Mouse (Mus musculus): ENCODE measurements around the gene Tpo. TPM values are rescaled to one million over a fixed set of nuclear protein-coding genes. Genes with fewer than 3 reads are reported as not detected.

Tpo gene
- polyA plus RNA-seq (2015; fragmentation: Nextera tagmentation; extraction: Ambion mirVana): 0.10 and 0.18 TPM in 2 replicates

- Histone ChIP-seq H3K9ac (replicated peaks; ENCODE audit: low read depth, low read length) (no peak within 1 kb of the TSS), H3K4me2 (ENCODE audit: low read length) (no peak within 1 kb of the TSS), H3K36me3 (ENCODE audit: control insufficient read depth, insufficient read depth) (no peaks in the 10 kb centered on the region), H3K4me3 (replicated peaks; ENCODE audit: low read length) (no peak within 1 kb of the TSS), H3K4me1 (replicated peaks; ENCODE audit: control insufficient read depth, insufficient read depth, low read length) (peaks cover 11% of the 10 kb centered on the region), H3K27ac (ENCODE audit: low read length) (no peak within 1 kb of the TSS), H3K27me3 (replicated peaks; ENCODE audit: control insufficient read depth, insufficient read depth, low read length) (no peaks in the 10 kb centered on the region), H3K9me3 (ENCODE audit: control insufficient read depth, low read length) (no peaks in the 10 kb centered on the region)
- WGBS: 89% methylated on average over 4 of the region's 4 CpGs
- no peak for ATAC-seq
These were observed at the start of gene Tpo for GRCm38 (mm10) chr12:30132524-30132923. Gene Tpo, minus strand, starts transcription at chr12:30132624.

- Histone ChIP-seq H3K4me1 (replicated peaks; ENCODE audit: control insufficient read depth, insufficient read depth, low read length) (no peaks in the 10 kb centered on the region), H3K4me3 (replicated peaks; ENCODE audit: low read length) (no peak overlapping the region), H3K27me3 (replicated peaks; ENCODE audit: control insufficient read depth, insufficient read depth, low read length) (no peaks in the 10 kb centered on the region), H3K9ac (replicated peaks; ENCODE audit: low read depth, low read length) (no peak overlapping the region), H3K27ac (ENCODE audit: low read length) (no peak overlapping the region), H3K9me3 (ENCODE audit: control insufficient read depth, low read length) (no peaks in the 10 kb centered on the region), H3K4me2 (ENCODE audit: low read length) (no peak overlapping the region), H3K36me3 (ENCODE audit: control insufficient read depth, insufficient read depth) (no peaks in the 10 kb centered on the region)
- WGBS: 77% methylated on average over 3 of the region's 3 CpGs
- no peak for ATAC-seq
These were observed 49.3 kb upstream of the Tpo start for GRCm38 (mm10) chr12:30181721-30182120.

- no peak for ATAC-seq
- no peaks in the 10 kb centered on the region for H3K27me3 ChIP-seq (replicated peaks; ENCODE audit: control insufficient read depth, insufficient read depth, low read length)
- H3K9me3 ChIP-seq (ENCODE audit: control insufficient read depth, low read length): no peaks in the 10 kb centered on the region
- no peak overlapping the region for H3K4me3 ChIP-seq (replicated peaks; ENCODE audit: low read length)
- no peak overlapping the region for H3K4me2 ChIP-seq (ENCODE audit: low read length)
- H3K27ac ChIP-seq (ENCODE audit: low read length): no peak overlapping the region
- H3K9ac ChIP-seq (replicated peaks; ENCODE audit: low read depth, low read length): no peak overlapping the region
- no peaks in the 10 kb centered on the region for H3K36me3 ChIP-seq (ENCODE audit: control insufficient read depth, insufficient read depth)
- no peaks in the 10 kb centered on the region for H3K4me1 ChIP-seq (replicated peaks; ENCODE audit: control insufficient read depth, insufficient read depth, low read length)
- WGBS: 89% methylated on average over 1 of the region's 1 CpGs
These were observed 47.2 kb upstream of the Tpo start for GRCm38 (mm10) chr12:30179623-30180022.

- Histone ChIP-seq H3K9me3 (ENCODE audit: control insufficient read depth, low read length) (no peaks in the 10 kb centered on the region), H3K36me3 (ENCODE audit: control insufficient read depth, insufficient read depth) (no peaks in the 10 kb centered on the region), H3K4me2 (ENCODE audit: low read length) (no peak overlapping the region), H3K27ac (ENCODE audit: low read length) (no peak overlapping the region), H3K4me1 (replicated peaks; ENCODE audit: control insufficient read depth, insufficient read depth, low read length) (no peaks in the 10 kb centered on the region), H3K9ac (replicated peaks; ENCODE audit: low read depth, low read length) (no peak overlapping the region), H3K27me3 (replicated peaks; ENCODE audit: control insufficient read depth, insufficient read depth, low read length) (no peaks in the 10 kb centered on the region), H3K4me3 (replicated peaks; ENCODE audit: low read length) (no peak overlapping the region)
- WGBS: 81% methylated on average over 6 of the region's 6 CpGs
- no peak for ATAC-seq
These were observed 45.5 kb upstream of the Tpo start for GRCm38 (mm10) chr12:30177966-30178365.

GRCm38 (mm10) chr12:30177529-30177928 is 45.1 kb upstream of the Tpo start:
- no peaks in the 10 kb centered on the region for H3K36me3 ChIP-seq (ENCODE audit: control insufficient read depth, insufficient read depth)
- no peak overlapping the region for H3K4me3 ChIP-seq (replicated peaks; ENCODE audit: low read length)
- no peak overlapping the region for H3K4me2 ChIP-seq (ENCODE audit: low read length)
- H3K27ac ChIP-seq (ENCODE audit: low read length): no peak overlapping the region
- 85% methylated on average over 2 of the region's 2 CpGs for WGBS
- H3K27me3 ChIP-seq (replicated peaks; ENCODE audit: control insufficient read depth, insufficient read depth, low read length): no peaks in the 10 kb centered on the region
- no peak overlapping the region for H3K9ac ChIP-seq (replicated peaks; ENCODE audit: low read depth, low read length)
- H3K9me3 ChIP-seq (ENCODE audit: control insufficient read depth, low read length): no peaks in the 10 kb centered on the region
- ATAC-seq: no peak
- no peaks in the 10 kb centered on the region for H3K4me1 ChIP-seq (replicated peaks; ENCODE audit: control insufficient read depth, insufficient read depth, low read length)

- WGBS: 78% methylated on average over 3 of the region's 3 CpGs
- H3K27ac ChIP-seq (ENCODE audit: low read length): no peak overlapping the region
- no peak overlapping the region for H3K4me3 ChIP-seq (replicated peaks; ENCODE audit: low read length)
- ATAC-seq: no peak
- H3K9me3 ChIP-seq (ENCODE audit: control insufficient read depth, low read length): no peaks in the 10 kb centered on the region
- no peaks in the 10 kb centered on the region for H3K36me3 ChIP-seq (ENCODE audit: control insufficient read depth, insufficient read depth)
- H3K27me3 ChIP-seq (replicated peaks; ENCODE audit: control insufficient read depth, insufficient read depth, low read length): no peaks in the 10 kb centered on the region
- H3K4me1 ChIP-seq (replicated peaks; ENCODE audit: control insufficient read depth, insufficient read depth, low read length): no peaks in the 10 kb centered on the region
- H3K4me2 ChIP-seq (ENCODE audit: low read length): no peak overlapping the region
- no peak overlapping the region for H3K9ac ChIP-seq (replicated peaks; ENCODE audit: low read depth, low read length)
These were observed 36.1 kb upstream of the Tpo start for GRCm38 (mm10) chr12:30168491-30168890.

- no peaks in the 10 kb centered on the region for H3K36me3 ChIP-seq (ENCODE audit: control insufficient read depth, insufficient read depth)
- 86% methylated on average over 5 of the region's 5 CpGs for WGBS
- no peaks in the 10 kb centered on the region for H3K4me1 ChIP-seq (replicated peaks; ENCODE audit: control insufficient read depth, insufficient read depth, low read length)
- H3K9me3 ChIP-seq (ENCODE audit: control insufficient read depth, low read length): no peaks in the 10 kb centered on the region
- H3K4me3 ChIP-seq (replicated peaks; ENCODE audit: low read length): no peak overlapping the region
- no peak overlapping the region for H3K9ac ChIP-seq (replicated peaks; ENCODE audit: low read depth, low read length)
- no peak for ATAC-seq
- no peaks in the 10 kb centered on the region for H3K27me3 ChIP-seq (replicated peaks; ENCODE audit: control insufficient read depth, insufficient read depth, low read length)
- no peak overlapping the region for H3K27ac ChIP-seq (ENCODE audit: low read length)
- no peak overlapping the region for H3K4me2 ChIP-seq (ENCODE audit: low read length)
These were observed 32.1 kb upstream of the Tpo start for GRCm38 (mm10) chr12:30164538-30164937.

GRCm38 (mm10) chr12:30164005-30164404 is 31.6 kb upstream of the Tpo start:
- Histone ChIP-seq H3K27ac (ENCODE audit: low read length) (no peak overlapping the region), H3K4me2 (ENCODE audit: low read length) (no peak overlapping the region), H3K4me1 (replicated peaks; ENCODE audit: control insufficient read depth, insufficient read depth, low read length) (no peaks in the 10 kb centered on the region), H3K9ac (replicated peaks; ENCODE audit: low read depth, low read length) (no peak overlapping the region), H3K36me3 (ENCODE audit: control insufficient read depth, insufficient read depth) (no peaks in the 10 kb centered on the region), H3K9me3 (ENCODE audit: control insufficient read depth, low read length) (no peaks in the 10 kb centered on the region), H3K4me3 (replicated peaks; ENCODE audit: low read length) (no peak overlapping the region), H3K27me3 (replicated peaks; ENCODE audit: control insufficient read depth, insufficient read depth, low read length) (no peaks in the 10 kb centered on the region)
- ATAC-seq: no peak
- 93% methylated on average over 6 of the region's 6 CpGs for WGBS

- no peaks in the 10 kb centered on the region for H3K4me1 ChIP-seq (replicated peaks; ENCODE audit: control insufficient read depth, insufficient read depth, low read length)
- ATAC-seq: no peak
- WGBS: 87% methylated on average over 5 of the region's 5 CpGs
- H3K9me3 ChIP-seq (ENCODE audit: control insufficient read depth, low read length): no peaks in the 10 kb centered on the region
- no peak overlapping the region for H3K4me3 ChIP-seq (replicated peaks; ENCODE audit: low read length)
- H3K4me2 ChIP-seq (ENCODE audit: low read length): no peak overlapping the region
- no peak overlapping the region for H3K27ac ChIP-seq (ENCODE audit: low read length)
- no peaks in the 10 kb centered on the region for H3K27me3 ChIP-seq (replicated peaks; ENCODE audit: control insufficient read depth, insufficient read depth, low read length)
- no peak overlapping the region for H3K9ac ChIP-seq (replicated peaks; ENCODE audit: low read depth, low read length)
- no peaks in the 10 kb centered on the region for H3K36me3 ChIP-seq (ENCODE audit: control insufficient read depth, insufficient read depth)
These were observed 29.4 kb upstream of the Tpo start for GRCm38 (mm10) chr12:30161731-30162406.

GRCm38 (mm10) chr12:30160475-30160874 is 28.1 kb upstream of the Tpo start:
- Histone ChIP-seq H3K36me3 (ENCODE audit: control insufficient read depth, insufficient read depth) (no peaks in the 10 kb centered on the region), H3K27me3 (replicated peaks; ENCODE audit: control insufficient read depth, insufficient read depth, low read length) (no peaks in the 10 kb centered on the region), H3K4me2 (ENCODE audit: low read length) (no peak overlapping the region), H3K4me1 (replicated peaks; ENCODE audit: control insufficient read depth, insufficient read depth, low read length) (no peaks in the 10 kb centered on the region), H3K27ac (ENCODE audit: low read length) (no peak overlapping the region), H3K4me3 (replicated peaks; ENCODE audit: low read length) (no peak overlapping the region), H3K9ac (replicated peaks; ENCODE audit: low read depth, low read length) (no peak overlapping the region), H3K9me3 (ENCODE audit: control insufficient read depth, low read length) (no peaks in the 10 kb centered on the region)
- WGBS: 72% methylated on average over 3 of the region's 3 CpGs
- no peak for ATAC-seq

Data from forebrain, embryonic 16.5 days (tissue).